Mouse (Mus musculus): ENCODE measurements at regions not wholly inside any gene's neighbourhood (a gene's known extent, or its start where the extent isn't known, plus 50 kb on each side); places are given as distances from the start of the nearest gene placed in this dataset.

- DNase-seq (ENCODE audit: low spot score) (no peak), ATAC-seq (ENCODE audit: extremely low read depth, insufficient number of reproducible peaks, low FRiP score, poor library complexity, severe bottlenecking) (no peak)
- Histone ChIP-seq H3K36me3 (replicated peaks) (no peaks in the 10 kb centered on the region), H3K4me1 (ENCODE audit: insufficient read depth, low read depth, low read length) (no peaks in the 10 kb centered on the region), H3K9me3 (replicated peaks) (peaks cover 13% of the 10 kb centered on the region; the same call in 1 of the 2 replicates), H3K27me3 (ENCODE audit: insufficient read depth, low read length) (no peaks in the 10 kb centered on the region), H3K4me3 (ENCODE audit: low read depth, low read length) (no peak overlapping the region)
- TF ChIP-seq POLR2AphosphoS5 (IDR thresholded peaks at IDR 0.05; ENCODE audit: insufficient replicate concordance, low read depth, low read length) (no peak), GATA1 (IDR thresholded peaks at IDR 0.05; ENCODE audit: borderline replicate concordance, low read length) (no peak), GATA2 (IDR thresholded peaks at IDR 0.05; ENCODE audit: borderline replicate concordance, low read depth, low read length) (no peak), CTCF (IDR thresholded peaks at IDR 0.05; ENCODE audit: low read depth, low read length) (no peak), TAL1 (conservative IDR thresholded peaks at IDR 0.05; ENCODE audit: low read depth, low read length) (no peak)
Measured at GRCm38 (mm10) chr9:46871211-46871994, 127.1 kb upstream of the Gm4791 start.

GRCm38 (mm10) chr9:46863934-46864333, 134.6 kb upstream of the Gm4791 start:
- ATAC-seq (ENCODE audit: extremely low read depth, insufficient number of reproducible peaks, low FRiP score, poor library complexity, severe bottlenecking) (no peak), DNase-seq (ENCODE audit: low spot score) (no peak)
- H3K9me3 ChIP-seq (replicated peaks) = peaks cover 38% of the 10 kb centered on the region
- TF ChIP-seq GATA1 (IDR thresholded peaks at IDR 0.05; ENCODE audit: borderline replicate concordance, low read length) (no peak), CTCF (IDR thresholded peaks at IDR 0.05; ENCODE audit: low read depth, low read length) (no peak), TAL1 (conservative IDR thresholded peaks at IDR 0.05; ENCODE audit: low read depth, low read length) (no peak), POLR2AphosphoS5 (IDR thresholded peaks at IDR 0.05; ENCODE audit: insufficient replicate concordance, low read depth, low read length) (no peak), GATA2 (IDR thresholded peaks at IDR 0.05; ENCODE audit: borderline replicate concordance, low read depth, low read length) (no peak)
- no peaks in the 10 kb centered on the region for H3K36me3 ChIP-seq (replicated peaks)
- H3K4me1 ChIP-seq (ENCODE audit: insufficient read depth, low read depth, low read length) = no peaks in the 10 kb centered on the region
- H3K27me3 ChIP-seq (ENCODE audit: insufficient read depth, low read length) = no peaks in the 10 kb centered on the region
- no peak overlapping the region for H3K4me3 ChIP-seq (ENCODE audit: low read depth, low read length)

GRCm38 (mm10) chr9:46851753-46852152, 146.8 kb upstream of the Gm4791 start:
- TF ChIP-seq GATA2 (IDR thresholded peaks at IDR 0.05; ENCODE audit: borderline replicate concordance, low read depth, low read length) (no peak), POLR2AphosphoS5 (IDR thresholded peaks at IDR 0.05; ENCODE audit: insufficient replicate concordance, low read depth, low read length) (no peak), GATA1 (IDR thresholded peaks at IDR 0.05; ENCODE audit: borderline replicate concordance, low read length) (no peak), CTCF (IDR thresholded peaks at IDR 0.05; ENCODE audit: low read depth, low read length) (no peak), TAL1 (conservative IDR thresholded peaks at IDR 0.05; ENCODE audit: low read depth, low read length) (no peak)
- Histone ChIP-seq H3K9me3 (replicated peaks) (peaks cover 72% of the 10 kb centered on the region), H3K27me3 (ENCODE audit: insufficient read depth, low read length) (no peaks in the 10 kb centered on the region), H3K4me3 (ENCODE audit: low read depth, low read length) (no peak overlapping the region), H3K4me1 (ENCODE audit: insufficient read depth, low read depth, low read length) (no peaks in the 10 kb centered on the region), H3K36me3 (replicated peaks) (no peaks in the 10 kb centered on the region)
- no peak for ATAC-seq (ENCODE audit: extremely low read depth, insufficient number of reproducible peaks, low FRiP score, poor library complexity, severe bottlenecking)
- no peak for DNase-seq (ENCODE audit: low spot score)

- TF ChIP-seq POLR2AphosphoS5 (IDR thresholded peaks at IDR 0.05; ENCODE audit: insufficient replicate concordance, low read depth, low read length) = no peak
- no peak for TF ChIP-seq GATA2 (IDR thresholded peaks at IDR 0.05; ENCODE audit: borderline replicate concordance, low read depth, low read length)
- no peak for TF ChIP-seq TAL1 (conservative IDR thresholded peaks at IDR 0.05; ENCODE audit: low read depth, low read length)
- no peak for TF ChIP-seq GATA1 (IDR thresholded peaks at IDR 0.05; ENCODE audit: borderline replicate concordance, low read length)
- no peak for TF ChIP-seq CTCF (IDR thresholded peaks at IDR 0.05; ENCODE audit: low read depth, low read length)
- no peaks in the 10 kb centered on the region for H3K36me3 ChIP-seq (replicated peaks)
- H3K9me3 ChIP-seq (replicated peaks) = peaks cover 72% of the 10 kb centered on the region
- DNase-seq (ENCODE audit: low spot score) (no peak), ATAC-seq (ENCODE audit: extremely low read depth, insufficient number of reproducible peaks, low FRiP score, poor library complexity, severe bottlenecking) (no peak)
- H3K27me3 ChIP-seq (ENCODE audit: insufficient read depth, low read length) = no peaks in the 10 kb centered on the region
- no peaks in the 10 kb centered on the region for H3K4me1 ChIP-seq (ENCODE audit: insufficient read depth, low read depth, low read length)
- no peak overlapping the region for H3K4me3 ChIP-seq (ENCODE audit: low read depth, low read length)
Measured at GRCm38 (mm10) chr9:46851336-46851735, 147.2 kb upstream of the Gm4791 start.

GRCm38 (mm10) chr9:46845276-46845675, 153.3 kb upstream of the Gm4791 start:
- H3K36me3 ChIP-seq (replicated peaks) = no peaks in the 10 kb centered on the region
- no peaks in the 10 kb centered on the region for H3K27me3 ChIP-seq (ENCODE audit: insufficient read depth, low read length)
- H3K4me1 ChIP-seq (ENCODE audit: insufficient read depth, low read depth, low read length) = no peaks in the 10 kb centered on the region
- H3K9me3 ChIP-seq (replicated peaks) = peaks cover 76% of the 10 kb centered on the region
- no peak overlapping the region for H3K4me3 ChIP-seq (ENCODE audit: low read depth, low read length)
- no peak for ATAC-seq (ENCODE audit: extremely low read depth, insufficient number of reproducible peaks, low FRiP score, poor library complexity, severe bottlenecking)
- TF ChIP-seq GATA1 (IDR thresholded peaks at IDR 0.05; ENCODE audit: borderline replicate concordance, low read length) (no peak), TAL1 (conservative IDR thresholded peaks at IDR 0.05; ENCODE audit: low read depth, low read length) (no peak), GATA2 (IDR thresholded peaks at IDR 0.05; ENCODE audit: borderline replicate concordance, low read depth, low read length) (no peak), POLR2AphosphoS5 (IDR thresholded peaks at IDR 0.05; ENCODE audit: insufficient replicate concordance, low read depth, low read length) (no peak), CTCF (IDR thresholded peaks at IDR 0.05; ENCODE audit: low read depth, low read length) (no peak)
- no peak for DNase-seq (ENCODE audit: low spot score)

GRCm38 (mm10) chr9:46843781-46844180, 154.8 kb upstream of the Gm4791 start:
- ATAC-seq (ENCODE audit: extremely low read depth, insufficient number of reproducible peaks, low FRiP score, poor library complexity, severe bottlenecking) (no peak), DNase-seq (ENCODE audit: low spot score) (no peak)
- Histone ChIP-seq H3K9me3 (replicated peaks) (peaks cover 62% of the 10 kb centered on the region), H3K36me3 (replicated peaks) (no peaks in the 10 kb centered on the region), H3K4me1 (ENCODE audit: insufficient read depth, low read depth, low read length) (no peaks in the 10 kb centered on the region), H3K27me3 (ENCODE audit: insufficient read depth, low read length) (no peaks in the 10 kb centered on the region), H3K4me3 (ENCODE audit: low read depth, low read length) (no peak overlapping the region)
- no peak for TF ChIP-seq CTCF (IDR thresholded peaks at IDR 0.05; ENCODE audit: low read depth, low read length)
- TF ChIP-seq GATA2 (IDR thresholded peaks at IDR 0.05; ENCODE audit: borderline replicate concordance, low read depth, low read length) = no peak
- TF ChIP-seq TAL1 (conservative IDR thresholded peaks at IDR 0.05; ENCODE audit: low read depth, low read length) = no peak
- no peak for TF ChIP-seq POLR2AphosphoS5 (IDR thresholded peaks at IDR 0.05; ENCODE audit: insufficient replicate concordance, low read depth, low read length)
- TF ChIP-seq GATA1 (IDR thresholded peaks at IDR 0.05; ENCODE audit: borderline replicate concordance, low read length) = no peak
